Mouse (Mus musculus) hematopoietic stem cell, adult 5-6 weeks (primary cell): ENCODE data around the gene Ankrd10. TPM values are rescaled to one million over a fixed set of nuclear protein-coding genes. Genes with fewer than 3 reads are reported as not detected.
"Not testable (repeated sequence)": the region's sequence is repeated elsewhere in the genome, so short reads cannot be mapped to it uniquely, and the experiment has no call there.

Experiments
- ATAC-seq, 2 experiments: fragments of 125-278 bp in 1 of 2; replicated peaks in 1 of 2; 2 replicates each; pipeline ENCODE4 v1.8.0; 2016 to 2017; ENCODE audit warnings: inconsistent platforms in 2 of 2, mild to moderate bottlenecking in 2 of 2, moderate number of reproducible peaks in 2 of 2, low read depth in 1 of 2, moderate TSS enrichment in 1 of 2; ENCODE audit not compliant: low FRiP score in 2 of 2, poor library complexity in 2 of 2, severe bottlenecking in 2 of 2, insufficient read depth in 1 of 2, low TSS enrichment in 1 of 2
- total RNA-seq: library from RNA; stranded (forward); fragments of 172-1452, 232-1000 nt; gene quantifications from 2 replicates; pipeline ENCODE4 v1.2.3, GENCODE M21; 2017

The Ankrd10 gene
- total RNA-seq, 1 experiment from 2014 or later = 131 TPM

DNA sequence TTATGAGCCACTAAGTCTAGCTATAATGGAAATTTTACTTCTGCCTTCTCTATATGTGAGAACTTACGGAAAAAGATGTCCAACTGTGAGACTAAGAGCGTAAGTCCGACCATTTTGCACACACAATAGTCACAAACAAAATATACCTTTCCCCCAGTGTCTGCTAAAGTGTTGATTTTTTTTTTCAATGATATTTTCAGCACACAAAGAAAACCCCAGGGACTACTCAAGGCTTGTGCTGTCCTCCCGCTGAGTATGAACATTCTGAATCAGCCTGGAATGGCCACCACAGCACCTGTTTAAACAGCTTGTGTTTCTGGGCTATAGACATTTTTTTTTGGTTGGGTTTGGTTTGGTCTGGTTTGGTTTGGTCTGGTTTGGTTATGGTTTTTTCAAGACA is 64.8 kb downstream of the Ankrd10 start:
- no peak for ATAC-seq

DNA sequence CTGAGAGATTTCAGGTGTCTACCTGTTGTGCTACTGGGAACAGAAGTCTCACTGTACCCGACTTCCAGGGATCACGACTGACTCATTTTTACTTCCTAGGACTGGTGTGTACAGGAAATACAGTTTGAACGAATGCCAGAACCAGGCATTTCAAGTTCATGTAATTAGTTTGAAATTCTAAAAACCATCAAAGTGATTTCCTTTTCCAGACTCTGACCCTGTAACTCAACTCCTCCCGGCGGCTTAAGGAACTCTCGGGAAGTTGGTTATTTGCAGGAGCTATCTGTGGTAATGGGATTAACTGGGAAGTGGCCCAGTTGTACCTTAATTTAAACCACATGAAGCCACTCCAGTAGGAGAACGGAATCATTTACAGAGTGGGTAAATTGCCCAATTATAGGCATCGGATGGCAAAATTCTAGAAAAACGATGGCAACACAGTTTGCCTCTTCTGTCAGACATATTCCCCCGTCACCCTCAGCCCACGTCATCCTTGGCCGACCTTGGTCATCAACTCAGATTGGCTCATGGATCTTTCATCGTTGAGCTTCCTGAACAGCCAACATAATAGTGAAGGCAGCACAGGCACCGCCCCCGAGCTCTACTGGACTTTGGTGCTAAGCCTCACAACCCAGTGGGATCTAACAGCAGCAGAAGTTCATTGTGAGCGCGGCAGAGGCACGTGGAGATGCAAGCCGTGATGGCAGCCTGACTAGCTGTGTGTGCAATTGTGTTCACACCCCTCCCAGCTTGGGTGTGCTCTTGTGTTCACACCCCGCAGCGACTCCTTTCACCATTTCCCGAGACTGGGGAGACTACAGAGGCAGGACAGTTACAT is 66.1 kb downstream of the Ankrd10 start:
- ATAC-seq = no peak

DNA sequence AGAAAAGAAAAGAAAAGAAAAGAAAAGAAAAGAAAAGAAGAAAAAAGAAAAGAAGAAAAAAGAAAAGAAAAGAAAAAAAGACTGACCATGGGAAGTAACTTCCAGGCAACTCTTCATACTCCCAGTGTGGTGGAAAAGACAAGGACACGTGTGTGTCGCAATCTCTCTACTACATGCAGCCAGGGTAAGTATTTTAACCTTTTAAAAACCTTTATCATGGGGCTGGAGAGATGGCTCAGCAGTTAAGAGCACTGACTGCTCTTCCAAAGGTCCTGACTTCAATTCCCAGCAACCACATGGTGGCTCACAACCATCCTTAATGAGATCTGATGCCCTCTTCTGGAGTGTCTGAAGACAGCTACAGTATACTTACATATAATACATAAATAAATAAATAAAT is 67.4 kb downstream of the Ankrd10 start:
- ATAC-seq = not testable (repeated sequence)

DNA sequence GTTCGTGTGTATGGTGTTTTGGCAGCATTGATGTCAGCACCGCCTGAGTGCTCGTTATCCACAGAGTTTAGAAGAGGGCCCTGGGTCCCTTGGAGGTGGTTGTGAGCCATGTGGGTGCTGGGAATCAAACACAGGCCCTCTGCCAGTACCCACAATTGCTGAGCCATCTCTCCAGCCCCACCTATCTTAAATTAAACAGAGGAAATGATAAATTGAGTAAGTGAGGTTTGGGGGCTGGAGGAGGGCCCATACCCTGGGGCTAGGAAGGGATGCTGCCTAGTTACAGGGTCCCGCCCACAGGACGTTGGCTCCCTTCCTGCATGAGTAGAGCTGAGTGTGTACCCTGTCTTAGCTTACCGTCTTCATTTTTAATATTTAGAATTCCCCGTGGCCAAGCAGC is 70.8 kb downstream of the Ankrd10 start:
- ATAC-seq = no peak

DNA sequence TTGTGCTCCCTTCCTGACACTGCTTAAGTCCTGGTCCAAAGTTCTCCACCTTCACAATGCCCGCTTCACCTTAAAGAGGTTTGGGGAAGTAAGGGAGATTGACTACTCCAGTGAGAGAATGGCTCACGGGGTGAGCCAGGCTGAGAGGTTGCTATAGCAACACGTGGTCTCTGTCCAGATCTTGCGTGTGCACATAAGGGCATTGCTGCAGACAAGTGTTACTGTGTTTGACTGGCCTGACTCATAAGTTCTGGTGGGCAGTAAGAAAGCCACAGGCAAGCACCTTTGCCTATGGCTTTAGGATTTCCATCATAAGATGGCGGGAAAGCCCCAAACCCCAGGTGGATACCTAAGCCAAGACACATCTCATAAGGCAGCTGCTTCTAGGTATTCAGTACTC is 71.3 kb downstream of the Ankrd10 start:
- ATAC-seq = peak; percentile 67 to 68; a peak in 3 of 4 replicates

Other genes starting within 250 kb of the Ankrd10 start
- gene Rab20, start 157.0 kb downstream of the Ankrd10 start, total RNA-seq = 5.0 and 6.4 TPM in 2 replicates
- 53.2 and 56.3 TPM in 2 replicates for gene Naxd, start 138.3 kb downstream of the Ankrd10 start, total RNA-seq
- gene Cars2, start 85.0 kb downstream of the Ankrd10 start, total RNA-seq = 37.0 and 41.1 TPM in 2 replicates
- 67.9 and 96.2 TPM in 2 replicates for gene Ing1, start 80.2 kb downstream of the Ankrd10 start, total RNA-seq
- not detected in 2 replicates for gene 1700016D06Rik, start 65.3 kb upstream of the Ankrd10 start, total RNA-seq
- gene Arhgef7, start 92.0 kb upstream of the Ankrd10 start, total RNA-seq = 22.5 and 25.6 TPM in 2 replicates
- not detected in 2 replicates for gene Tex29, start 204.7 kb upstream of the Ankrd10 start, total RNA-seq